Mouse (Mus musculus) lung, postnatal 36 days (tissue): ENCODE results near the gene Gm11037.
"Not testable (repeated sequence)": the region's sequence is repeated elsewhere in the genome, so short reads cannot be mapped to it uniquely, and the experiment has no call there.

ENCODE experiments used
- DNase-seq: peaks from one replicate; pipeline ENCODE4 v3.0.0; 2022; ENCODE audit warnings: mixed read lengths

Gm11037 gene

GRCm38 (mm10) chr2:131132930-131133547 is at the start of gene Gm11037:
Gm11037 (plus strand) TSS chr2:131133497.
- no peak for DNase-seq

- DNase-seq, result no peak
Measured at GRCm38 (mm10) chr2:131084206-131084605, 49.1 kb upstream of the Gm11037 start.

- DNase-seq, result peak; percentile 24
Measured at GRCm38 (mm10) chr2:131086667-131087390, 46.5 kb upstream of the Gm11037 start, which contains the start of gene Siglec1. Siglec1 (minus strand) TSS chr2:131086765.

GRCm38 (mm10) chr2:131088581-131088980 is 44.7 kb upstream of the Gm11037 start:
- no peak for DNase-seq

- peak; percentile 41 for DNase-seq
Measured at GRCm38 (mm10) chr2:131089634-131090033, 43.7 kb upstream of the Gm11037 start.

- peak; percentile 56 for DNase-seq
Measured at GRCm38 (mm10) chr2:131090852-131091251, 42.4 kb upstream of the Gm11037 start.

- DNase-seq, result no peak
Measured at GRCm38 (mm10) chr2:131093577-131093976, 39.7 kb upstream of the Gm11037 start.

GRCm38 (mm10) chr2:131094823-131095222 is 38.5 kb upstream of the Gm11037 start:
- peak; percentile 87 for DNase-seq

GRCm38 (mm10) chr2:131096101-131096795 is 37.0 kb upstream of the Gm11037 start:
- peak; percentile 84 for DNase-seq

- DNase-seq, result no peak
Measured at GRCm38 (mm10) chr2:131097087-131097486, 36.2 kb upstream of the Gm11037 start.

- DNase-seq, result no peak
Measured at GRCm38 (mm10) chr2:131101530-131101929, 31.8 kb upstream of the Gm11037 start.

- no peak for DNase-seq
Measured at GRCm38 (mm10) chr2:131104021-131104420, 29.3 kb upstream of the Gm11037 start.

GRCm38 (mm10) chr2:131105061-131105460 is 28.2 kb upstream of the Gm11037 start:
- not testable (repeated sequence) for DNase-seq

GRCm38 (mm10) chr2:131105989-131106388 is 27.3 kb upstream of the Gm11037 start:
- DNase-seq, result no peak

GRCm38 (mm10) chr2:131118968-131119574 is 14.2 kb upstream of the Gm11037 start:
- no peak for DNase-seq

- peak; percentile 71 for DNase-seq
Measured at GRCm38 (mm10) chr2:131124166-131124565, 9.1 kb upstream of the Gm11037 start.

GRCm38 (mm10) chr2:131125157-131125963 is 7.9 kb upstream of the Gm11037 start:
- no peak for DNase-seq

GRCm38 (mm10) chr2:131125964-131126815 is 7.1 kb upstream of the Gm11037 start:
- DNase-seq, result no peak

GRCm38 (mm10) chr2:131127161-131127730 is 6.1 kb upstream of the Gm11037 start, which contains the start of gene Hspa12b:
Hspa12b (plus strand) TSS chr2:131127280.
- DNase-seq, result peak; percentile 75

- DNase-seq, result peak; percentile 72
Measured at GRCm38 (mm10) chr2:131128211-131128610, 5.1 kb upstream of the Gm11037 start.

- no peak for DNase-seq
Measured at GRCm38 (mm10) chr2:131128636-131129157, 4.6 kb upstream of the Gm11037 start.
